Mouse (Mus musculus): ENCODE data around the gene St3gal3.

Gene St3gal3

GRCm38 (mm10) chr4:117894601-117895000 is 240.1 kb downstream of the St3gal3 start:
- DNase-seq (ENCODE audit: low spot score) = no peak

DNA sequence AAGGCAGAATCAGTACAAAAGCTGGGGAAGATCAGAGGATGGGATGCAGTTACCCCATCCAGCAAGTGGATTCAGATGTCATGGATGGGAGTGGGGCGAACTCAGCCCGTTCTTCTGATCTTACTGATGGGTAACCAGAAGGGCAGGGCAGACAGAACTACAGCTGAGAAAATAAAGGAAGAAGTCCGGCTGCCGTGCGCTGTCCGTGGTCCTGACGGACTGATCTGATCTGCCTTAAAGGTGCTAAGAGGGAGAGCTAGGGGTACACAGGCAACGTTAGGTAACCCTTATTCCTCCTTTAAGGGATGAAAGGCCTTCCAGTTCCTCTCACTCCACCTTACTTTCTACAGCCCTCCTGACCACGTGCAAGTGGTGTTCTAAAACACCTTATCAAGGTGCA is 241.3 kb downstream of the St3gal3 start:
- peak; percentile 60 for DNase-seq (ENCODE audit: low spot score)

GRCm38 (mm10) chr4:117891738-117892161 is 243.0 kb downstream of the St3gal3 start, which contains the start of gene Dph2:
TSS of gene Dph2 (minus strand) at chr4:117892032.
- DNase-seq (ENCODE audit: low spot score) = peak; percentile 86

DNA sequence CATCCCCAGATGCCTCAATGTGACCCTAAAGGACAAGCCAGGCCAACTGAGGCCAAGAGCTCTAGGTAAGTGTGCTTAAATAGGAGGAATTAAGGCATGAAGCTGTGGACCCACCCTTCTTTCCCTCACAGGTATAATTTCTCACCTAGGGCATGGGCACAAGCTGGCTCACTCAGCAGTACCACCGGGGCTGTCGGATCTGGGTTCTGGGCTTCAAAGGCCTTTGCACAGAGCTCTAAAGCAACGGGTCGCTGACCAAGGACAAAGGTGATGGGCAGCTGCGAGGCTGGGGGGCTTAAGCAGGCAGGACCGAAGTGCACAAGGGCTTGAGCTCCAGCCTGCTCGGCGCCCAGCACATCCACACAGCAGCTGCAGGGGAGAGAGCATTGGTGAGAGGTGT is 244.0 kb downstream of the St3gal3 start:
- no peak for DNase-seq (ENCODE audit: low spot score)

DNA sequence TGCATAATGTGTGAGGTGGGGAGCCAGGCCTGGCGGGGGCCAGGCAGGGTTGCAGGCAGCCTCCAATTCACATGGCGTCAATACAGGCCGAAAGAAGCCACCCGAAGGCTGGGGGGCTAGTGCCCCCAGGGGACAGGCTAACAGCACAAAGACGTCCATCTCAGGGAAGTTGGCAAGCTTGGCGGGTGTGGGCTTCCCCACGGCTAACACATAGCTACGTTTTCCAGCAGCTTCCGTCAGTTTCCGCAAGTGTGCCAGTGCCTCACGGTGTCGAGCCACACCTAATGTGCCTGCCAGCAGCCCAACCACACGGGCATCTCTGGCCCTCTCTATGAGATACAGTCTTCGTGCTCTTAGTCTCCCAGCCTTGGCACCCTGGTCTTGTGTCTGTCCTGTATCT is 244.7 kb downstream of the St3gal3 start:
- DNase-seq (ENCODE audit: low spot score) = no peak

DNA sequence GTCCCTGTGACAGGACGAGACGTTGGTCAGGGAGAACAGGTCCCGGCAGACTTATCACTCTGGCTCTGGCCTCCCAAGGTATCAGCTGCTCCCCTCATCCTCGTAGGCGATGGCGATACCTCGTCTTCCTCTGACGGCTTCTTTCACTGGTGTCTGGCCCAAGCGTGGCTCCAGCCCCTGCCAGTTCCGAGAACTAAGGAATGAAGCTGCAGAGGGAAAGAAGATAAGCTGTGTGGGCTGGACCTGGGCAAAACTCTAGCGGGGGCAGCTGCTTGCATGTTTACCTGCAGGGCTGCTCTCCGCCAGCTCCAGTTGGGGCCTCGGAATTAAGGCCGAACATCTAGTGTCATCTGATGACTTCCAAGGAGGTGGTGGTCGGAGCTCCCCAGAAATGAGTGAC is 245.2 kb downstream of the St3gal3 start:
- DNase-seq (ENCODE audit: low spot score) = no peak

- DNase-seq (ENCODE audit: low spot score) = no peak
These were observed 246.8 kb downstream of the St3gal3 start for GRCm38 (mm10) chr4:117887920-117888319.

DNA sequence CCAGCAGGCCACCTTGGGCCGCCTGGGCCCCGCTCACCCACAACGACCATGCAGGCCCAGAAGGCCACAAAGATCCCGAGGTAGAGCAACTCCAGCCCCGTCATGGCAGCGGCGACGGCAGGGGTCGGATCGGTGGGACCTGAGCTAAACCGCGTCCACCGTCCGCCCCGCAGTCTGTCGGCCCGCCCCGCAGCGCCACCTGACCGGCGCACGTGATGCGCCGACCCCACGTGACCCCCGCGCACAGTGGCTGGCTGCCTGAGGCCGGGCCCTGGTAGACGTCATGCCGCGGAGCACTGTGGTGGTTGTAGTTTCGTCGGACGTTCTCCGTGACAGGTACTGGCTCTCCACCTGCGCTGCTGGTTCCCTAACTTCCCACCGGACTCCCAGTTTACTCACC is 247.6 kb downstream of the St3gal3 start, which contains the start of gene Atp6v0b:
TSS of gene Atp6v0b (minus strand) at position 201 of the 400 bp plus-strand sequence.
- DNase-seq (ENCODE audit: low spot score) = peak; percentile 95

GRCm38 (mm10) chr4:117886644-117887043 is 248.1 kb downstream of the St3gal3 start:
- DNase-seq (ENCODE audit: low spot score) = peak; percentile 63

DNA sequence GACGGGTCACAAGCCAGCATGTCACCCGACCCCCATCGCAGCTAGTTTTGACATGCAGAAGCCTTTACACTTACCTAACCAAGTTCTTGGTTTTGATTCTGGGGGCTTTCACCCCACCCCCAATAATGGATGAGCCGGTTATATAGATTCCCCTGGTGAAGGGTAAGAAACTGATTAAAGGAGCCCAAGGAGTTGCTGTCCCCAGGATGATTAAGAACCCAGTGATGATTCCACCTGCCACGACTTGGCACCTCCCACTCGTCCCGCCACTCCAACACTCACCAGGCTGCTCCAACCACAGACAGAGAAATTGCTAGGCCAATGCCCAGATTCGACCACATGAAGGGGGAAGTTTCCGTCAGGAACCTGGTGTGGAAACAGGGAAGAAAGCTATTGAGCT is 248.7 kb downstream of the St3gal3 start:
- no peak for DNase-seq (ENCODE audit: low spot score)

DNA sequence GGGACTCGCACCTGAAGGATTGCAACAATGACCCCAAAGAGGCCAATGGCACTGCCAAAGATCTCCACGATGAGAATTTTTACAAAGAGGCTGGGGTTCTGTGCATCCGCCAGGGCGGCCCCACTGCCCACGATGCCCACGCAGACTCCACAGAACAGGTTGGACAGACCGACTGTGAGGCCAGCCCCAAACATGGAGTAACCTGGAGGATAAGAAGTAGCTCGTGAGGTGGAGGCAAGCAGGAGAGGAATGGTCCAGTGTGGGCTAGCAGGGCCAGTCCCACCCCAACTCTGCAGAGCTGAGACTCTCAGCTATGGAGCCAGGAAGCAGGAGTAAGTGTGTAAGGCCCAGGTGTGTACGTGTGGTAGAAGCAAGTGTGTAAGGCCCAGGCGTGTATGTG is 249.6 kb downstream of the St3gal3 start:
- DNase-seq (ENCODE audit: low spot score) = no peak

- DNase-seq (ENCODE audit: low spot score) = no peak
These were observed 250.6 kb downstream of the St3gal3 start for GRCm38 (mm10) chr4:117884146-117884545.

- DNase-seq (ENCODE audit: low spot score) = peak; percentile 65
These were observed 251.7 kb downstream of the St3gal3 start, which contains the start of gene B4galt2 for GRCm38 (mm10) chr4:117882701-117883691. TSS of gene B4galt2 (minus strand) at chr4:117883487.
